Mouse (Mus musculus) liver, embryonic 14.5 days (tissue): ENCODE data around the gene Serpina3f.

Experiments used
- CTCF ChIP-seq: IDR thresholded peaks from 2 replicates; pipeline ENCODE4 v1.5.1; 2016; ENCODE audit warnings: antibody characterized with exemption, low read depth, control low read depth
- EP300 ChIP-seq: IDR thresholded peaks from 2 replicates; pipeline ENCODE4 v1.6.1; 2016; ENCODE audit warnings: antibody characterized with exemption, low read depth

DNA sequence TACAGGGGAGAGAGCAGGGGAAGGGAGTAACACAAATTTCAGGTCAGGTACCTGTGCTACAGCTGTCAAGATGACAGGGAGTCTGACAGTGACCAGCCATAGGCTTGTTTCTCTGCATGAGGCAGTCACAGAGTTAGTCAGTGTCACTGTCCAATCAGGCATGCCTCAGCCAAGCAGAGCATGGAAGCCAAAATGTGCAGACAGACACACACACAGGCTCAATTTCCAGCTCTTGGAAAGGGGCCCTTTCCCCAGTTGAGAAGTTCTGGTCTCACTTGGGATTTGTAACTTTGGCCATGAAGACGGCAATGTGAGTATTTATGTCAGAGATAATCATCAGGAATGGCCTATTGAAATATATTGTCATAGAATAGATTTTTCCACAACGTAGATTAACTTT, 25.1 kb upstream of the Serpina3f start:
- TF ChIP-seq CTCF (no peak), EP300 (no peak)
